Mouse (Mus musculus) megakaryocyte-erythroid progenitor cell, adult 5-6 weeks (primary cell): Measurements from ENCODE around the gene Homer2. TPM values are rescaled to one million over a fixed set of nuclear protein-coding genes. Genes with fewer than 3 reads are reported as not detected.
A peak's percentile ranks its signal among the peaks of the same experiment; 100 is the strongest.

Experiments used
- ATAC-seq: replicated peaks from 2 replicates; pipeline ENCODE4 v1.8.0; 2016; ENCODE audit warnings: mild to moderate bottlenecking, inconsistent platforms; ENCODE audit not compliant: severe bottlenecking, poor library complexity, low FRiP score, low TSS enrichment
- total RNA-seq, 2 experiments: library from RNA; stranded (forward) in 1 of 2; stranded (reverse) in 1 of 2; fragments of 200-1000, 215-1000 nt in 1 of 2; fragments of >200 nt in 1 of 2; fragmentation: Nextera tagmentation in 1 of 2; gene quantifications; 2 replicates each; pipeline ENCODE4 v1.2.3; 2014 to 2017

The Homer2 gene
- total RNA-seq, 2 experiments from 2014 or later = 0.33 to 3.4 TPM

DNA sequence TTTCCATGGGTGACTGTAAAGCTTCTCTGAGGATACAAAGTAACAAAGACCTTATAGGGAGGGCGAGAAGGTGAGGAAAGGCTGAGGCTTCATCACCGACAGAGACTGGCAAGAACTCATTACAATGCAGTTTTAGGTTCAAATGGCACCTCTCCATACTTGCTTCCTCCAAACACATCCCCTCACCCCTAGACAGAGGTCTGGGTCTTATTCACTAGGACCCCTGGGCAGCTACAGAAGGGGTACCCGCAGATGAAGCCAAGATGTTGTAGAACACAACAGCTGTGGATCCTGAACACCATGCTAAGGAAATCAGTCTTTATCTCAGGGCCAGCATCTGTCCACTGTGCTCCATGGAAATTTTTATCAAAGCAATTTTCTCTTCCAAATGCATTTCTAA is 50.3 kb downstream of the Homer2 start:
- no peak for ATAC-seq

DNA sequence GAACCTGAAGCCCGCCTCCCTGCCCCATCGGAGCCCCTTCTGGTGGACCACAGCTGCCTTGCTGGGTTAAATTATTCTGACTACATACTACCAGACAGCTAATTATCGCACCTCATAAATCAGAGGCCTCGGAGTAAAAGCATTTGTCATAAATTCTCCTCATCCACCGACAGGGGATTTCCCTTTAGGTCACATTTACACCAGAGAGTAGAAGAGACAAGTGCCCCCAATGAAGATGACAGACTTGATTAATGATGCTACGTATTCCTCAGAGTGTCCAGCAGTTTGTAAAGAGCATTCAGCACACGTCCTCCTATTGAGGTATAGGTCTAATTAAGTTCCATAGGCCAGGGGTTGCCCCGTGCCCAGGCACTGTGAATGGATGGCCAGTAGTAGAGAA is 50.7 kb downstream of the Homer2 start:
- ATAC-seq = no peak

GRCm38 (mm10) chr7:81654946-81655718 is 52.2 kb downstream of the Homer2 start:
- no peak for ATAC-seq

DNA sequence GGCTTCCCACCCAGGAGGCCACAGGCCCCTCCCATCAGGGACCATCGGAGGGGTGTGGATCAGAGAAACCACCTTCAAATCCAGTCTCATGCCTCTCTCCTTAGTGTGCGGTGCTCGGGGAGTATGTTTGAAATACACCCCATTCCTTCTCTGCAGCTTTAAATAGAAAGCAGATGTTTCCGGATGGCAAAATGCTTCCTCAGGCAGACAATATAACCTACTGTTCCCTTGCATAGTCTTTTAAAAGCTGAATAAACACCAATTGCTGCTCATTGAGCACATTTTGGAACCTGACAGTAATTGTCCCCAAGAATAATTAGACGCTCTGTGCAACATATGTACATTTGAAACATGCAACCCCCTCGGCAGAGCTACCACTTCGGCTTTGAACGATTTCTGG is 53.3 kb downstream of the Homer2 start:
- ATAC-seq = no peak

DNA sequence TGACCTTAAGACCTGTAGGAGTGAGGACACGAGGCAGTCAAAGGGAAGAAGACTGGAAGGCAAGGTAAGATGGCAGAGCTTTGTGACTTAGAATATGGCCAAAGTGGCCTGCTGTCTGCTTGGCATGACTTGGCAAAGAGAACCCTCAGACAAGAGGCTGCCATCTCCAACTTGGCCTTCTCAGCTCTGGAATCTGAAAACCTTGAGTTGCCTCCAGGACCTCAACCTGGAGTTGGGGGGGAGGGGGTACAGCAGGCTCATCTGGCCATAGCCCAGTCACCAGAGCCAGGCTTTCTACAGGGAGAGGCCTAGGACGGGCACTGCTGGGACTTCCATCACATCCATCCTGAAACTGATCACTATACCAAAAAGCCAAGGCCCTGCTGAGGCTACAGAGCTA is 55.0 kb downstream of the Homer2 start:
- ATAC-seq = no peak

GRCm38 (mm10) chr7:81651284-81651683 is 56.0 kb downstream of the Homer2 start:
- no peak for ATAC-seq

DNA sequence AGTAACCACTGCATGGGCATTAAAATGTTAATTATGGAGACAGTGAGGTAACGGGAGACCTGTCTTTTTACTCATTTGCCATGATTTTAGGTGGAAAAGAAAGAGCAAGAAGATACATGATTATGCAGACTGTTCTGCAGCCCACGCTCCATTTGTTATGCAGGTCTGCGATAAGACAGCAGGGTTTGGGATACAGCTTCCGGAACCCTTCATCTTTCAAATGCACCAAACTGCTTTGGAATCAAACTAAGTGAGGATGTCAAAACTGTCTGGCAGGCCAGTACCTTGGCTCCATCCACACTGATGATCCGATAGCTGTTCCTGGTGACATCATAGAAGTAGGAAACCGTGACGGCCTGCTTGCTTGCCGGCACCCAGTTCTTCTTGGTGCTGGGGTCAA is 58.1 kb downstream of the Homer2 start:
- no peak for ATAC-seq

DNA sequence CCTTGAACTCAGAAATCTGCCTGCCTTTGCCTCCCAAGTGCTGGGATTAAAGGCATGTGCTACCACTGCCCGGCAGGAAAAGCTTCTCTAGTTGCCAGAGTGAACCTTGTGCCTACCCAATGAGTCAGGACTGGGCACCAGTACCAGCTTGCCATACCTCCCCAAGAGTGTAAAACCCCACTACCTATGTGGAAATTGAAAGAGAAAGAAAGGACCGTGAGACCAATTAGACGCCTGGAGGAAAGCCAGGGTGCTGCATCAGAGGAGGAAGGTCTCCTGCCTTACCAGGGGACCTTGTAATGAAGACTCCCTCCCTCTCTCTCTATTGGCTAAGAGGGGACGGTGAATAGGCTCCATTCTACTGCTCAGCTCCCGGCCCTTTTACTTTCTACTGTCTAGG is 59.4 kb downstream of the Homer2 start:
- ATAC-seq = no peak

DNA sequence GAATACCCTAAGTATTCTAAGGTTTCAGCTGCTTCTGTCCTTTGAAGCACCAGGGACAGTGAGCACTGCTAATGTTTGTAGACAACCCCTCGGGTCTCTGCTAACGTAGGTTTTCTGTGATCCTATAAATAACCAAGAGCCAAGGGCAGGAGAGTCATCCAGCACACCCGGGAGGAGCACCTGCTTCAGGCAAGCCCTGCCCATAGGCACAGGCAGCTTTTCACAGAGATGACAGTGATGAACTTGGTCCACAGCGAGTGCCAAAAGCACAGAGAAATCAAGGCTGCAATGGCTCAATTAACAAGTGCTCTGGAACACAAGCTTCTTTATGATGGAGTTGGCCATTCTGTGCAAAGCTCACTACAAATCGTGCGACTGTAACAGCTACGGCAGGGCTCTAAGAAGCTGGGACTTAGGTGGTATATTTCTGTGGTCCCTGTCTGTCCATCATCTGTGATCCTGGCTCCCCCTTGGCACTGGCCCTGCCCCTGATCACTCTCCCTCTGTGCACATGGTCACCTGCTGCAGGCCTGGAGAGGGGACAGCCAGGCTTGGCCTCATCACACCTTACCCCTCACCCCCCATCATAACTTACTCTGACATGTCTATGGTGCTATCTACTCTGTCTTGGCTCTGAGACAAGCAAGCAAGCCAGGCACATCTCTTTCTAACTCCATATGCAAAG is 62.6 kb downstream of the Homer2 start:
- ATAC-seq = no peak

- ATAC-seq = no peak
Measured at GRCm38 (mm10) chr7:81641101-81641500, 66.2 kb downstream of the Homer2 start.

- no peak for ATAC-seq
Measured at GRCm38 (mm10) chr7:81632586-81632985, 74.7 kb downstream of the Homer2 start.

- ATAC-seq = no peak
Measured at GRCm38 (mm10) chr7:81631261-81631660, 76.1 kb downstream of the Homer2 start.

DNA sequence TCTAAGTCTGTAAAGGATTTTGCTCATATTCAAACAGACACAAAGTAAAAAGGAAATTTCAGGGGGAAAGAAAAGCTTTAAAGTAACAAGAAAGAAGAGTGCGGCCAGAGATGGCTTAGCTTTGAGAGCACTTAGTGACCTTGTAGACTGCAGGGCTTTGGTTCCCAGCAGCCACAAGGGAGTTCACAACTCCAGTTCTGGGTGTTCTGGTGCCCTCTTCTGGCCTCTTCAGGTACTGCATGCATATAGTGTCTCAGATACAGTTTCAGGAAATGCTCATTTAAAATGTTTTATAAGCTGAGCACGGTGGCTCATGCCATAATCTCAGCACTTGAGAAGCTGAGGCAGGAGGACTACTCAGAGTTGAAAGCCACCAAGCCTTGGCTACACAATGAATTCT is 80.9 kb downstream of the Homer2 start:
- ATAC-seq = peak; percentile 44; the same call in 1 of the 2 replicates

DNA sequence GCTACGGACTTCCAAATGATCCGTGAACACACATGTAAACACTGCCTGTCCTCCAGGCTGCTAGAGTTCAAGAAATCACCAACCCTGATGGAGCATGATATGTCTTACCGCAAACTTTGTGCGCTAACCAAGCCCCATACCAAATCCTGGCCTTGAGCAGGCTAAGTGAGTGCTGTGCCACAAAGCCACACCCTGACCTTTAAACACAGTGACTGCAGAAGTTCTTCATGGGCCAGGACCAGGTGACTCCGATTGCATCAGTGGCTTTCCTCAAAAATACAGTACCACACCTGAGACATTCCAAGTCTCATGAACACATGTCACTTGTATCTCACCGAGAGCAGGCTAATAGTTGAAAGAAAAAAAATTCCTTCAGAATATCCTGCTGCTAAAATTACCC is 83.6 kb downstream of the Homer2 start:
- no peak for ATAC-seq

- 0 out of 2 replicates have a peak, but pooled peaks have one; percentile 22 for ATAC-seq
Measured at GRCm38 (mm10) chr7:81622793-81623192, 84.5 kb downstream of the Homer2 start.

DNA sequence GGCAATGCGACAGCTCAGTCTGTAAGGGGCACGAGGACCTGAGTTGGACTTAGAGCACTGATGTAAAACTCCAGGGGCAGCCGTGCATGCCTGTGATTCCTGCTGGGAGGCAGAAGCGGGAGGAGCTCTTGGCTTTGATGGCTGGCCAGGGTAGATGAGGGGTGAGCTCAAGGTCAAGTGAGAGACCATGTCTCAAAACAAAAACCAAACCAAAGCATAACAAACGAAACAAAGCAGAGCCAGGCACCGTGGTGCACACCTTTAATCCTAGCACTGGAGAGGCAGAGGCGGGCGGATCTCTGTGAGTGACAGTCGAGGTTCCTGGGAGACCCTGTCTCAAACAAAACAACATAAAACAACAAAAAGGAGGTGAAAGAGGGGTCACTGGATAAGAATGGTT is 92.3 kb downstream of the Homer2 start:
- no peak for ATAC-seq

GRCm38 (mm10) chr7:81612856-81613635 is 94.3 kb downstream of the Homer2 start:
- ATAC-seq = no peak

GRCm38 (mm10) chr7:81610125-81610524 is 97.2 kb downstream of the Homer2 start:
- peak; percentile 69 for ATAC-seq

GRCm38 (mm10) chr7:81606452-81606851 is 100.9 kb downstream of the Homer2 start:
- ATAC-seq = 0 out of 2 replicates have a peak, but pooled peaks have one; percentile 34

GRCm38 (mm10) chr7:81605489-81605888 is 101.8 kb downstream of the Homer2 start:
- peak; percentile 89 for ATAC-seq
